Mouse (Mus musculus) MEL (cell line): ENCODE measurements at regions not wholly inside any gene's neighbourhood (a gene's known extent, or its start where the extent isn't known, plus 50 kb on each side); places are given as distances from the start of the nearest gene placed in this dataset.

ENCODE experiments used
- DNase-seq: peaks from one replicate; pipeline ENCODE4 v3.0.0; 2011; ENCODE audit warnings: low read depth, low spot score
- H3K27ac ChIP-seq: 2 replicates; pipeline ENCODE4 v1.5.1; 2012; ENCODE audit warnings: low read depth, mild to moderate bottlenecking, control low read depth, low read length, moderate library complexity; ENCODE audit not compliant: control insufficient read depth
- H3K27me3 ChIP-seq, 2 experiments: fragments of 150-350 bp in 1 of 2; sonication (generic) in 1 of 2; 2 replicates each; pipeline ENCODE4 v1.6.1; 2012; ENCODE audit warnings: low read length in 2 of 2, mild to moderate bottlenecking in 2 of 2, improper control_type of control experiment in 1 of 2, moderate library complexity in 1 of 2; ENCODE audit not compliant: insufficient read depth in 2 of 2, control insufficient read depth in 1 of 2
- H3K36me3 ChIP-seq, 2 experiments: 2 replicates each; pipeline ENCODE4 v1.6.1; 2012 to 2014; ENCODE audit warnings: low read length in 2 of 2, improper control_type of control experiment in 1 of 2, inconsistent platforms in 1 of 2, mild to moderate bottlenecking in 1 of 2; ENCODE audit not compliant: insufficient read depth in 2 of 2, control insufficient read depth in 1 of 2
- H3K4me1 ChIP-seq, 2 experiments: fragments of 150-350 bp in 1 of 2; sonication (generic) in 1 of 2; 2 replicates each; pipeline ENCODE4 v1.6.1; 2012; ENCODE audit warnings: low read length in 2 of 2, improper control_type of control experiment in 1 of 2, mild to moderate bottlenecking in 1 of 2; ENCODE audit not compliant: insufficient read depth in 2 of 2, control insufficient read depth in 1 of 2
- H3K4me3 ChIP-seq, 2 experiments: fragments of 150-350 bp in 1 of 2; sonication (generic) in 1 of 2; 2 replicates each; pipeline ENCODE4 v1.5.1; 2012; ENCODE audit warnings: low read depth in 2 of 2, low read length in 2 of 2, mild to moderate bottlenecking in 2 of 2, moderate library complexity in 2 of 2, control low read depth in 1 of 2, improper control_type of control experiment in 1 of 2; ENCODE audit not compliant: control insufficient read depth in 1 of 2, insufficient read depth in 1 of 2
- H3K79me2 ChIP-seq: 2 replicates; pipeline ENCODE4 v1.6.1; 2012; ENCODE audit warnings: mild to moderate bottlenecking, low read length, moderate library complexity; ENCODE audit not compliant: control insufficient read depth, poor library complexity, insufficient read depth
- H3K9ac ChIP-seq: 2 replicates; pipeline ENCODE4 v1.6.1; 2012; ENCODE audit warnings: low read depth, mild to moderate bottlenecking, control low read depth, low read length, moderate library complexity; ENCODE audit not compliant: control insufficient read depth, poor library complexity, severe bottlenecking
- H3K9me3 ChIP-seq: fragments of 150-350 bp; sonication (generic); replicated peaks from 2 replicates; pipeline ENCODE4 v1.6.1; 2012; ENCODE audit warnings: mild to moderate bottlenecking, low read length, improper control_type of control experiment, moderate library complexity; ENCODE audit not compliant: insufficient read depth
- BHLHE40 ChIP-seq: IDR thresholded peaks from 2 replicates; pipeline ENCODE4 v1.6.1; 2012; ENCODE audit warnings: low read depth, mild to moderate bottlenecking, inconsistent platforms, low read length, improper control_type of control experiment, borderline replicate concordance
- CHD2 ChIP-seq: IDR thresholded peaks from 2 replicates; pipeline ENCODE4 v1.6.1; 2011; ENCODE audit warnings: low read length, improper control_type of control experiment
- E2F4 ChIP-seq: IDR thresholded peaks from 2 replicates; pipeline ENCODE4 v1.6.1; 2011; ENCODE audit warnings: low read depth, low read length, improper control_type of control experiment, borderline replicate concordance
- ELF1 ChIP-seq: IDR thresholded peaks from 2 replicates; pipeline ENCODE4 v1.6.1; 2014; ENCODE audit warnings: low read depth, mild to moderate bottlenecking, inconsistent platforms, low read length, improper control_type of control experiment, moderate library complexity
- ETS1 ChIP-seq: IDR thresholded peaks from 2 replicates; pipeline ENCODE4 v1.6.1; 2012; ENCODE audit warnings: low read depth, mild to moderate bottlenecking, inconsistent platforms, low read length, improper control_type of control experiment, moderate library complexity
- GABPA ChIP-seq: IDR thresholded peaks from 2 replicates; pipeline ENCODE4 v1.6.1; 2012; ENCODE audit warnings: low read depth, mild to moderate bottlenecking, inconsistent platforms, low read length, improper control_type of control experiment, moderate library complexity
- HCFC1 ChIP-seq: IDR thresholded peaks from 2 replicates; pipeline ENCODE4 v1.6.1; 2012; ENCODE audit warnings: low read depth, mild to moderate bottlenecking, inconsistent platforms, low read length, improper control_type of control experiment, moderate library complexity
- JUND ChIP-seq: IDR thresholded peaks from 2 replicates; pipeline ENCODE4 v1.6.1; 2011; ENCODE audit warnings: low read depth, mild to moderate bottlenecking, improper control_type of control experiment, low read length
- MAFK ChIP-seq: IDR thresholded peaks from 2 replicates; pipeline ENCODE4 v1.6.1; 2011; ENCODE audit warnings: low read depth, mild to moderate bottlenecking, low read length, improper control_type of control experiment, borderline replicate concordance
- MEF2A ChIP-seq: IDR thresholded peaks from 2 replicates; pipeline ENCODE4 v1.6.1; 2014; ENCODE audit warnings: low read depth, mild to moderate bottlenecking, inconsistent platforms, low read length, improper control_type of control experiment; ENCODE audit not compliant: poor library complexity, insufficient replicate concordance, severe bottlenecking; ENCODE audit errors: extremely low read depth
- MXI1 ChIP-seq: IDR thresholded peaks from 2 replicates; pipeline ENCODE4 v1.6.1; 2011; ENCODE audit warnings: mild to moderate bottlenecking, low read depth, low read length, improper control_type of control experiment
- NRF1 ChIP-seq: IDR thresholded peaks from 2 replicates; pipeline ENCODE4 v1.6.1; 2014; ENCODE audit warnings: low read depth, mild to moderate bottlenecking, inconsistent platforms, low read length, improper control_type of control experiment, moderate library complexity; ENCODE audit not compliant: poor library complexity, insufficient read depth, severe bottlenecking
- POLR2A ChIP-seq, 2 experiments: IDR thresholded peaks; 2 replicates each; pipeline ENCODE4 v1.6.1; 2011 to 2012; ENCODE audit warnings: low read length in 2 of 2, mild to moderate bottlenecking in 2 of 2, control low read depth in 1 of 2, improper control_type of control experiment in 1 of 2, low read depth in 1 of 2, moderate library complexity in 1 of 2; ENCODE audit not compliant: control insufficient read depth in 1 of 2, insufficient read depth in 1 of 2, poor library complexity in 1 of 2
- POLR2AphosphoS2 ChIP-seq: IDR thresholded peaks from 2 replicates; pipeline ENCODE4 v1.6.1; 2011; ENCODE audit warnings: low read length, improper control_type of control experiment
- TCF12 ChIP-seq: IDR thresholded peaks from 2 replicates; pipeline ENCODE4 v1.6.1; 2014; ENCODE audit warnings: low read depth, mild to moderate bottlenecking, inconsistent platforms, low read length, improper control_type of control experiment, moderate library complexity
- USF2 ChIP-seq, 2 experiments: IDR thresholded peaks; 2 replicates each; pipeline ENCODE4 v1.6.1; 2011 to 2012; ENCODE audit warnings: improper control_type of control experiment in 2 of 2, low read length in 2 of 2, borderline replicate concordance in 1 of 2, inconsistent platforms in 1 of 2, low read depth in 1 of 2, mild to moderate bottlenecking in 1 of 2; ENCODE audit not compliant: insufficient read depth in 1 of 2
- ZMIZ1 ChIP-seq: IDR thresholded peaks from 2 replicates; pipeline ENCODE4 v1.6.1; 2012; ENCODE audit warnings: low read depth, mild to moderate bottlenecking, inconsistent platforms, low read length, improper control_type of control experiment, moderate library complexity

GRCm38 (mm10) chr13:51345321-51345720, 63.1 kb upstream of the S1pr3 start:
- no peaks in the 10 kb centered on the region for H3K9me3 ChIP-seq
- no peaks in the 10 kb centered on the region for H3K79me2 ChIP-seq
- no peaks in the 10 kb centered on the region for H3K4me1 ChIP-seq
- no peak overlapping the region for H3K4me3 ChIP-seq
- TF ChIP-seq E2F4 (no peak), BHLHE40 (no peak), CHD2 (no peak), ELF1 (no peak), GABPA (no peak), ETS1 (no peak), MEF2A (no peak), HCFC1 (no peak), MXI1 (no peak), NRF1 (no peak), POLR2A (IDR thresholded peaks at IDR 0.05; ENCODE audit: control insufficient read depth in 1 of 2, insufficient read depth in 1 of 2, low read depth in 1 of 2, low read length in 2 of 2, poor library complexity in 1 of 2) (no peak), TCF12 (no peak), JUND (no peak)
- TF ChIP-seq, all 39 proteins: peak for 0
- Histone ChIP-seq H3K9ac (no peak overlapping the region), H3K27me3 (no peaks in the 10 kb centered on the region), H3K27ac (no peak overlapping the region), H3K36me3 (no peaks in the 10 kb centered on the region)
- DNase-seq: no peak

- TF ChIP-seq MEF2A (no peak), BHLHE40 (no peak), USF2 (IDR thresholded peaks at IDR 0.05; ENCODE audit: borderline replicate concordance in 1 of 2, insufficient read depth in 1 of 2, low read depth in 1 of 2, low read length in 2 of 2) (no peak), E2F4 (no peak), MAFK (no peak), POLR2AphosphoS2 (no peak), ZMIZ1 (no peak), ELF1 (no peak)
- Histone ChIP-seq H3K36me3 (no peaks in the 10 kb centered on the region), H3K9ac (no peak overlapping the region), H3K4me3 (no peak overlapping the region), H3K9me3 (no peaks in the 10 kb centered on the region), H3K27ac (no peak overlapping the region), H3K27me3 (no peaks in the 10 kb centered on the region), H3K79me2 (no peaks in the 10 kb centered on the region), H3K4me1 (no peaks in the 10 kb centered on the region)
- DNase-seq: no peak
Observed at GRCm38 (mm10) chr13:51345839-51346550, 62.4 kb upstream of the S1pr3 start.
